Mouse (Mus musculus) adrenal gland, postnatal 14 days (tissue): ENCODE data around the gene Vmn2r46. TPM values are rescaled to one million over a fixed set of nuclear protein-coding genes. Genes with fewer than 3 reads are reported as not detected.
"Not testable (repeated sequence)": the region's sequence is repeated elsewhere in the genome, so short reads cannot be mapped to it uniquely, and the experiment has no call there.

Experiments used
- DNase-seq: peaks from one replicate; pipeline ENCODE4 v3.0.0; 2021; ENCODE audit warnings: mixed read lengths
- long read RNA-seq, 2 experiments: library from polyadenylated mRNA; stranded (forward); transcript quantifications; one replicate each; pipeline ENCODE4 v2.0.0; 2021
- total RNA-seq: library from RNA; stranded (reverse); gene quantifications from 2 replicates; pipeline ENCODE4 v1.2.3, GENCODE M21; 2021

The Vmn2r46 gene
- not detected in 2 replicates for total RNA-seq
- long read RNA-seq, experiment 1 = 0 reads
- long read RNA-seq, experiment 2 = 0 reads

GRCm38 (mm10) chr7:9770471-9770870 lies at the start of gene Vmn2r46:
TSS of gene Vmn2r46 (minus strand) at chr7:9770571.
- not testable (repeated sequence) for DNase-seq

Other genes with a start within 250 kb of the Vmn2r46 start
- not detected in 2 replicates for gene Vmn2r47, start 70.8 kb upstream of the Vmn2r46 start, total RNA-seq
- gene Vmn2r48, start 183.0 kb upstream of the Vmn2r46 start, total RNA-seq = not detected in 2 replicates
- gene Vmn2r49, start 221.7 kb upstream of the Vmn2r46 start, total RNA-seq = not detected in 2 replicates